Mouse (Mus musculus) testis, postnatal 14 days (tissue): ENCODE measurements around the gene Slc4a5.

Experiments used
- DNase-seq: peaks from one replicate; pipeline ENCODE4 v3.0.0; 2021; ENCODE audit warnings: low spot score

Gene Slc4a5

GRCm38 (mm10) chr6:83233306-83233705, 13.7 kb downstream of the Slc4a5 start:
- no peak for DNase-seq

GRCm38 (mm10) chr6:83234280-83234741, 14.7 kb downstream of the Slc4a5 start:
- DNase-seq = no peak

- DNase-seq = no peak
Observed at GRCm38 (mm10) chr6:83237123-83237522, 17.5 kb downstream of the Slc4a5 start.

GRCm38 (mm10) chr6:83244422-83245061, 24.9 kb downstream of the Slc4a5 start:
- DNase-seq = no peak

- DNase-seq = peak; percentile 31
Observed at GRCm38 (mm10) chr6:83245134-83245533, 25.5 kb downstream of the Slc4a5 start.

- no peak for DNase-seq
Observed at GRCm38 (mm10) chr6:83245997-83246396, 26.4 kb downstream of the Slc4a5 start.

GRCm38 (mm10) chr6:83246750-83247149, 27.1 kb downstream of the Slc4a5 start:
- no peak for DNase-seq

- DNase-seq = no peak
Observed at GRCm38 (mm10) chr6:83247153-83247552, 27.5 kb downstream of the Slc4a5 start.

- DNase-seq = no peak
Observed at GRCm38 (mm10) chr6:83254242-83254641, 34.6 kb downstream of the Slc4a5 start.

GRCm38 (mm10) chr6:83264516-83264915, 44.9 kb downstream of the Slc4a5 start:
- DNase-seq = no peak

- no peak for DNase-seq
Observed at GRCm38 (mm10) chr6:83265253-83265652, 45.6 kb downstream of the Slc4a5 start.

GRCm38 (mm10) chr6:83265653-83266052, 46.0 kb downstream of the Slc4a5 start:
- no peak for DNase-seq

GRCm38 (mm10) chr6:83267616-83268015, 48.0 kb downstream of the Slc4a5 start:
- DNase-seq = no peak

- DNase-seq = peak; percentile 88
Observed at GRCm38 (mm10) chr6:83268144-83269010, 48.7 kb downstream of the Slc4a5 start.

GRCm38 (mm10) chr6:83273733-83274132, 54.1 kb downstream of the Slc4a5 start:
- no peak for DNase-seq

GRCm38 (mm10) chr6:83277151-83277550, 57.5 kb downstream of the Slc4a5 start:
- DNase-seq = no peak

GRCm38 (mm10) chr6:83278881-83279280, 59.3 kb downstream of the Slc4a5 start:
- DNase-seq = no peak

GRCm38 (mm10) chr6:83280256-83280955, 60.8 kb downstream of the Slc4a5 start:
- DNase-seq = no peak

- DNase-seq = no peak
Observed at GRCm38 (mm10) chr6:83300447-83301229, 81.0 kb downstream of the Slc4a5 start.

- peak; percentile 71 for DNase-seq
Observed at GRCm38 (mm10) chr6:83301294-83301693, 81.7 kb downstream of the Slc4a5 start.

- DNase-seq = peak; percentile 75
Observed at GRCm38 (mm10) chr6:83302264-83302663, 82.6 kb downstream of the Slc4a5 start.

GRCm38 (mm10) chr6:83309017-83309416, 89.4 kb downstream of the Slc4a5 start:
- no peak for DNase-seq
